Mouse (Mus musculus): ENCODE measurements at regions not wholly inside any gene's neighbourhood (a gene's known extent, or its start where the extent isn't known, plus 50 kb on each side); places are given as distances from the start of the nearest gene placed in this dataset.

DNA sequence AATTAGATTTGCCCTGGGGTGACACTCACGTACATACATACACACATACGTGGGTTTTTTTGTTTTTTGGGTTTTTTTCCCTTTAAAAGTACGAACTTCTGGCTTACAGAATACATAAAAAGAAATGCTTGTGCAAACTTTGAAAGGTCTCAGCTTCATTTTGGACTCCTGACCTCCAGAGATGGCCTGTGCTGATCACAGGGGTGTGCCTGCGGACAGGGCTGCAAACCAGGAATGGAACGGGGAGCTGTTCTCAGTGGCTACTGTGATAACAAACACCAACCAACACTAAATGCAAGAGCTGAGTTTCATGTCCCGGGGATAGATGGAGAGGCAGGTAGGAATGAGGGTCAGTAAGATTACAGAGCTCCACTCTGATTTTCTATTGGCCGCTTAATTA lies 134.3 kb upstream of the Man2a1 start:
- Histone ChIP-seq H3K4me3 (no peak overlapping the region), H3K27me3 (replicated peaks; ENCODE audit: low read depth, poor library complexity, severe bottlenecking) (0 out of 2 replicates have a peak, but pooled peaks cover 5% of the 10 kb centered on the region), H3K4me1 (peaks cover 11% of the 10 kb centered on the region), H3K27ac (replicated peaks) (no peak overlapping the region), H3K36me3 (replicated peaks) (no peaks in the 10 kb centered on the region), H3K9me3 (no peaks in the 10 kb centered on the region)
- WGBS: 80% methylated on average over 7 of the region's 7 CpGs
- DNase-seq (ENCODE audit: low spot score): no peak

DNA sequence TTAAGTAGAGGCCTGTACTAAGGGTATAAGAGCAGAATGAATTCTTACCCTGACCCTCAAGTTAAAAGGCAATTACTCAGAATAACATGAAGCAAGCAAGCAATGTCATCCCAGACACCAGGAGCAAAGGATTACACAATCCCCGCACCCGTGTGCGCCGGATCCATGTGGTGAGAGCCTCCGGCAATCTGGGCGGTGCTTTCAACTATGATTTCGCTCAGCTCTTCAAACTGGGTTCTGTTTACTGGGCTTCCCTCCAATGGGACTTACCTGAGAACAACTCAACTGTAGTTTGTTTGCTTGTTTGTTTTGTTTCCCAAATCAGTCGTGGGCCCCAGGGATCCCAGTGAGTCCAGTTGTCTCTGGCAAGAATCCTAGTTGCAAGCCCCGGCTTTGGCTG lies 133.8 kb upstream of the Man2a1 start:
- WGBS: 76% methylated on average over 9 of the region's 9 CpGs
- peaks cover 11% of the 10 kb centered on the region for H3K4me1 ChIP-seq
- no peaks in the 10 kb centered on the region for H3K9me3 ChIP-seq
- no peak for DNase-seq (ENCODE audit: low spot score)
- H3K36me3 ChIP-seq (replicated peaks): no peaks in the 10 kb centered on the region
- H3K27ac ChIP-seq (replicated peaks): no peak overlapping the region
- 0 out of 2 replicates have a peak, but pooled peaks cover 5% of the 10 kb centered on the region for H3K27me3 ChIP-seq (replicated peaks; ENCODE audit: low read depth, poor library complexity, severe bottlenecking)
- no peak overlapping the region for H3K4me3 ChIP-seq

DNA sequence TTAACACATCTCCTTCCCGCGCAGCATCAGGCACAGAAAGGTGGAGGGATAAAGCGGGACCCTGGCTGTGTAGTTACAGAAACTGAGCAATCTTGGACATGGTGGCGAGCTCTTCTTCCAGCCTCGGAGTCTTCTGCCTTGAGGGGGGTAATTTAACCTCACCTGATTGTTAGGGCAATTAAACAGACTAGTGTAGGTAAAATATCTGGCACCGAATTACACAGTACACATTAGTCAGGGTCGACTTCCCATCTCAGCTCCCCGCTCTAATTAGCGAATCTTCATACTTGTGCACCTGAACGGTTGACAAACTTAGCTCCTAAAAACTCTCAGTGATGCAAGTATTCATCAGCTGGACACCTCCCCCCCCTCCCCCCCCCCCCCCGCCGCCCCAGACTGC lies 133.2 kb upstream of the Man2a1 start:
- no peak for DNase-seq (ENCODE audit: low spot score)
- H3K4me1 ChIP-seq: peaks cover 11% of the 10 kb centered on the region
- no peaks in the 10 kb centered on the region for H3K36me3 ChIP-seq (replicated peaks)
- no peaks in the 10 kb centered on the region for H3K9me3 ChIP-seq
- H3K4me3 ChIP-seq: no peak overlapping the region
- WGBS: 62% methylated on average over 12 of the region's 12 CpGs
- no peak overlapping the region for H3K27ac ChIP-seq (replicated peaks)
- H3K27me3 ChIP-seq (replicated peaks; ENCODE audit: low read depth, poor library complexity, severe bottlenecking): 0 out of 2 replicates have a peak, but pooled peaks cover 5% of the 10 kb centered on the region

DNA sequence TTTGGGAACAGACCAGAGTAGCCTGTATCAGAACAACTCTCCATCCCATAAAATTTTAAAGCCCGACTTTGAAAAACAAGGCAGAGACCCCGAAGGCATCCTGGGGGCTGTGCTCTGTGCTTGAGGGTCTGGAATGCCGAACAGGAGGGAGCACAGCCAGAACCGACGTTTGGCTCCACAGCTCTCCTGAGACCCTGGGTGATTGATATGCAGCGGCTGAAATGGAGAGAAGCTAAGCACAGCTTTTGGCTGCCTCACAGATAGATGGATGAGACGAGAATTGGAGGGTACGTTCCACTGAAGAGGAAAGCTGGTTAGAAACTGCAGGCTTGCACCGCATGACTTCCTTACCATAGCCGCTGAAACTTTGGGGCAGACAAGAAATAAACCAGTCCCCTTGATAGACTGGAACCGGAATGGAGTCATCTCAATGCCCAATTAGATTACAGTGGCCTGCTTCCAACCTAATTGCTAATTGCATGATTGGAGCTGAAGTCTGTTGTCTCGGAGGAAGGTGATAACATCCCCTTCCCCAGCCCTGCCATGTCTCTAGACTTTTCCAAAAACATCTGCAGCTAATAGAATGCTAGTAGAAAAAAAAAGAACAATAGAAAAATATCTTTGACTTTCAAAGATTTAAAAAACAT lies 130.7 kb upstream of the Man2a1 start:
- WGBS: 46% methylated on average over 12 of the region's 12 CpGs

DNA sequence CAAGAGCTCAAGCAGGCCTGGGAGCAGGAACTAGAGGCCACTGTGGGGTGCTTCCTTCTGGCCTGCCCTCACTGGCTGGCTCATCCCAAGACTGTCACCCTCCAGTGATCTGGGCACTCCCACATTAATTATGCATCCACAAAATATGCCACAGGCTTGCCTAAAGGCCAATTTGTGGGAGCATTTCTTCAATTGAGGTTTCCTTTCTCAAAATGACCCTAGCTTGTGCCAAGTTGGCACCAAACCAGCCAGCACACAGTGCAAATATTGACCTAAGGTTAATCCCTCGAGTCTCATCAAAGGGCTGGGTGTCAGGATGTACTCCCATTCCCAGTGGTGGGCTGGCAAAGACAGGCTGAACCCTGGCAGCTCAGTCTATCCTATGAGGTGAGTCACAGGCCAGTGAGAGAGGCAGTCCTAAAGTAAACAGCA lies 119.9 kb upstream of the Man2a1 start:
- no peak overlapping the region for H3K27ac ChIP-seq (replicated peaks)
- no peaks in the 10 kb centered on the region for H3K36me3 ChIP-seq (replicated peaks)
- H3K9me3 ChIP-seq: no peaks in the 10 kb centered on the region
- 35% methylated on average over 1 of the region's 1 CpGs for WGBS
- no peak for DNase-seq (ENCODE audit: low spot score)
- no peaks in the 10 kb centered on the region for H3K27me3 ChIP-seq (replicated peaks; ENCODE audit: low read depth, poor library complexity, severe bottlenecking)
- no peaks in the 10 kb centered on the region for H3K4me1 ChIP-seq
- H3K4me3 ChIP-seq: no peak overlapping the region

More for the DNA sequence above, 130.7 kb upstream of the Man2a1 start:
- DNase-seq (ENCODE audit: low spot score): no peak
- Histone ChIP-seq H3K4me3 (no peak overlapping the region), H3K4me1 (peaks cover 11% of the 10 kb centered on the region), H3K9me3 (no peaks in the 10 kb centered on the region), H3K27me3 (replicated peaks; ENCODE audit: low read depth, poor library complexity, severe bottlenecking) (0 out of 2 replicates have a peak, but pooled peaks cover 5% of the 10 kb centered on the region), H3K27ac (replicated peaks) (no peak overlapping the region), H3K36me3 (replicated peaks) (no peaks in the 10 kb centered on the region)

DNA sequence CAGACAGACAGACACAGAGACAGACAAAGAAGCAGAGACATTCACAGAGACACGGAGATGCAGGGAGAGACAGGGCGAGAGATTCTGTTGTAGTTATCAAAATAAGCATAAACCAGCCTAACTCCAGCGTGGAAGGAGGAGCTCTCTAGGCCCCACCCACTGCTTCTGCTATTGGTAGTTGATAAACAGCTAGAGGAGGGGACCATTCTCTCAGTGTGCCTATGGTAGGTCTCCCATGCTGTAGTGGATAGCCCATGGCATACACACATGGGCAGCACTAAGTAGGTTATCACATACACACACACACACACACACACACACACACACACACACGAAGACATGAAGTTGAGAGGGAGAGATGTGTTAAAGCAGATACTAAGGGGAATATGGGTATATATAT lies 115.7 kb upstream of the Man2a1 start:
- H3K27me3 ChIP-seq (replicated peaks; ENCODE audit: low read depth, poor library complexity, severe bottlenecking): no peaks in the 10 kb centered on the region
- DNase-seq (ENCODE audit: low spot score): no peak
- H3K4me3 ChIP-seq: no peak overlapping the region
- H3K36me3 ChIP-seq (replicated peaks): no peaks in the 10 kb centered on the region
- H3K9me3 ChIP-seq: no peaks in the 10 kb centered on the region
- no peaks in the 10 kb centered on the region for H3K4me1 ChIP-seq
- no peak overlapping the region for H3K27ac ChIP-seq (replicated peaks)
- WGBS: 83% methylated on average over 4 of the region's 4 CpGs

DNA sequence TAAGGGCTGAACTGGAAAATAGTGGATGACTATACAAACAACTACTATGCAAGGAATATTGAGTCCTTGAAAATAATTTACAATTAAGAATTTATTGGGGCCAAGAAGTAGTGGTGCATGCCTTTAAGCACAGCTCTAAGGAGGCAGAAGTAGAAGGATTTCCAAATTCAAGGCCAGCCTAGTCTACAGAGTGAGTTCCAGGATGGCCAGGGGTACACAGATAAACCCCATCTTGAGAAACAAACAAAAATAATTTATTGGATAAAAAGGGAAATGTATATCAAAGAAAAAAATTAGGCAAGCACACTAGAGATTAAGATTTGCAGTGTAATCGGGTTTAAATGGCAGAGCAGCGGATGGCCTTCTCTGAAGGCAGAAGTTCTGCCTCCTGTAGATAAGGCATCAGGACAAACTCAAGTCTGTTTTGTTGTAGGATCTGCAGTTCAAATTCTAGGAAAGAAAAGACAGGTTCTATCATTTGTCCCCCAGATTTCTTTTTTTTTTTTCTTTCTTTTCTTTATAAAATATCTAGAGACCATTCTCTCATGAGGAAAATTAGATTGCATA lies 110.7 kb upstream of the Man2a1 start:
- Histone ChIP-seq H3K4me1 (no peaks in the 10 kb centered on the region), H3K27ac (replicated peaks) (no peak overlapping the region), H3K36me3 (replicated peaks) (no peaks in the 10 kb centered on the region), H3K9me3 (no peaks in the 10 kb centered on the region), H3K4me3 (no peak overlapping the region), H3K27me3 (replicated peaks; ENCODE audit: low read depth, poor library complexity, severe bottlenecking) (no peaks in the 10 kb centered on the region)
- no peak for DNase-seq (ENCODE audit: low spot score)
- 91% methylated on average over 2 of the region's 2 CpGs for WGBS

DNA sequence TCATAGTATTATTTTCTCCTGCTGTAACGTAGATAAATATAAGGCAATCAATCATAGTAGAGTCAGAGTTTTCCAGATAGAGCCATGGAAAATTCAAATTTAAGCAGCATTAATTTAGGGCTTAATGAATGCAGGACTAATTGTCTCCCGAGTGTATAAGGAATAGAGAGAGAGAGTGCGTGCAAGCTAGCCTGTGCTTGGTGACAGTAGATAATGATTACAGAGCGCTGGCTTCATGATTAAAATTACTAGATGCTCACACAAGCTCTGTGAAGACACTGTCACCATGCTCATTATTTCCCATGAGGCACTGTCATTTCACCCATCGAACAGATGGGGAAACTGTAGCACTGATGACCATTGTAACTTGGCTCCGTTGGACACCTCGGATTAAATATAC lies 109.9 kb upstream of the Man2a1 start:
- H3K27me3 ChIP-seq (replicated peaks; ENCODE audit: low read depth, poor library complexity, severe bottlenecking): no peaks in the 10 kb centered on the region
- no peaks in the 10 kb centered on the region for H3K4me1 ChIP-seq
- 90% methylated on average over 7 of the region's 7 CpGs for WGBS
- no peak overlapping the region for H3K27ac ChIP-seq (replicated peaks)
- no peak overlapping the region for H3K4me3 ChIP-seq
- no peaks in the 10 kb centered on the region for H3K36me3 ChIP-seq (replicated peaks)
- DNase-seq (ENCODE audit: low spot score): no peak
- H3K9me3 ChIP-seq: no peaks in the 10 kb centered on the region

DNA sequence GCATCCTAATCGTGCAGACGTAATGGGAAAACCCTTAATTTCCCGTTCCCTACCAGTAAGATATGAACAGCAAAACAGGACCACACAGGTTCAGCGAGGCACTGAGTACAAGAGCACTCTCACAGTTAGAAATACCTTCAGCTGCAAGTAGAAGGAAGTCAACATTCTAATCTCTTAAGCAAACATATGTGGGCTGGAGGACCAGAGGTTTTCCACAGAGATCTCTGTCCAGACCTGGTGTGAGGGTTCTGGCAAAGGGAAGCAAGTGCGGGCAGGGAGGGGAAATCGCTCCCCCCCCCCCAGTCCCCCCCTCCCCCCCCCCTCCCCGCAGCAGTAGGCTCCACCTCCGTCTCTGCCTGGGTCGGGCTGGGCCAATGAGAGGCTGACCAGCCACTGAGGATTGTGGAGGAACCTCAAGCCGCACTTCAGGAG lies 108.6 kb upstream of the Man2a1 start:
- no peak for DNase-seq (ENCODE audit: low spot score)
- 42% methylated on average over 10 of the region's 10 CpGs for WGBS
- H3K9me3 ChIP-seq: no peaks in the 10 kb centered on the region
- no peaks in the 10 kb centered on the region for H3K36me3 ChIP-seq (replicated peaks)
- H3K27ac ChIP-seq (replicated peaks): no peak overlapping the region
- H3K4me3 ChIP-seq: no peak overlapping the region
- no peaks in the 10 kb centered on the region for H3K27me3 ChIP-seq (replicated peaks; ENCODE audit: low read depth, poor library complexity, severe bottlenecking)
- no peaks in the 10 kb centered on the region for H3K4me1 ChIP-seq

DNA sequence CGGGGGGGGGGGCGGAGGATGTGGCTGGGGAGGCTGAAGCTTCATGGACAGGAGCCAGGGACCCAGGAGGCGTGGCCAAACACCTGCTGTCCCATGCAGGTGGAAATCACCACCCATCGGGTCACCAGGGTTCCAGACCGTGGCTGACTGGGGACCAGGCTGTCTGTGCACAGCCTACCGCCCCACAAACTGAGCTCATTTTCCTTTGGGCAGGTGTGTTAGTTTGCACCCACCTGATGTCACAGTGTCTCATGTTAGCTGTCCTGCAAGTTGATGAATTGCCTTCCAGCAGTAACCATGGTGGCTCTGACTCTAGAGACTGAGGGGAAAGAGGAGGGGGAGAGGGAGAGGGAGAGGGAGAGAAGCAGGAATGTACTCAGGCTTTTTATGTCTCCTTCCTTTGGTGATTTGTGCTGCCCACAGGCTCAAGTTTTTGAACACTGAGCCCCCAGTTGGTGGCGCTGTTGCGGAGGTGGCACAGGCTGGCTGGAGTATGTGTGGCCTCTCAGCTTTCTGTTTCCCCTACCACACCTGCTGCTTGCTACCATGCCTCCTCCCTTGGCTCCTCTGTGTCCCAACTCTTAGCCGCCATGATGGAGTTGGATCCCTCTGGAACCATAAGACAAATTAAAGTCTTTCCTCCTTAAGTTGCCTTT lies 107.8 kb upstream of the Man2a1 start:
- peak; percentile 48 for DNase-seq (ENCODE audit: low spot score)
- Histone ChIP-seq H3K36me3 (replicated peaks) (no peaks in the 10 kb centered on the region), H3K27ac (replicated peaks) (no peak overlapping the region), H3K4me3 (no peak overlapping the region), H3K4me1 (no peaks in the 10 kb centered on the region), H3K27me3 (replicated peaks; ENCODE audit: low read depth, poor library complexity, severe bottlenecking) (no peaks in the 10 kb centered on the region), H3K9me3 (no peaks in the 10 kb centered on the region)
- WGBS: 54% methylated on average over 7 of the region's 9 CpGs

DNA sequence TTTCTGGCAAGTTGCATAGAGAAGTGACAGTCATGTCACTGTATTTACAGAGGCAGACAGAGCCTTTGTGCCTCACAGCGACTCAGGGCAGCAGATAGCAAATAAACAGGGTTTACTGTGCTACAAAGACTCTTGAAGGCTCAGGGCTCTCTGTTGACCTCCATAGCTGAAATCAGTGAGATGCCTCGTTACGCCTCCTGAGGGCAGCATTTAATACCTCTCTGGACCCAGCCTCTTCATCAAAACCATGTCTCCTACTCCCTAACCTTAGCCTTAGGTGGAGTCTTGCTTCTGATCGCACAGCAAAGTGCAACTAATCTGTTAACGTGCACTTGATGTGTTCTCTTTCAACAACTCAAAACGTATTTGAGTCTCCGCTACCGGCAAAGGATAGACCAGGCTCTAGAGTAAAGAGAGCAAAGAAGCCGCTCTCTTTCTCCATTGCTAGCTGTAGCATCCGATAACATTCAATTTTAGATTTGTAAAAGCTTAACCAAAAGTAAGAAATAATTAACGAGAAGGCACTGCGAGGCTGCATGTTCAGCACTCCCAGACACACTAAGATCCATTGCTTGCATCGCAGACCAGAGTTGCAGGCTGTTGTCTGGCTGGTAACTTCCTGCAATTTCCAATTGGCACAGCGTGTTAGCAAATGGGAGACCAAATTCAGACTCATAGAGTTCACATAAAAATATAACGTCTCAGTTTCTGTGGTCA lies 101.1 kb upstream of the Man2a1 start:
- H3K27me3 ChIP-seq (replicated peaks; ENCODE audit: low read depth, poor library complexity, severe bottlenecking): no peaks in the 10 kb centered on the region
- H3K4me1 ChIP-seq: peaks cover 11% of the 10 kb centered on the region; the same call in 1 of the 2 replicates
- no peak overlapping the region for H3K27ac ChIP-seq (replicated peaks)
- DNase-seq (ENCODE audit: low spot score): peak; percentile 42
- 57% methylated on average over 15 of the region's 15 CpGs for WGBS
- no peaks in the 10 kb centered on the region for H3K36me3 ChIP-seq (replicated peaks)
- H3K4me3 ChIP-seq: no peak overlapping the region
- no peaks in the 10 kb centered on the region for H3K9me3 ChIP-seq

DNA sequence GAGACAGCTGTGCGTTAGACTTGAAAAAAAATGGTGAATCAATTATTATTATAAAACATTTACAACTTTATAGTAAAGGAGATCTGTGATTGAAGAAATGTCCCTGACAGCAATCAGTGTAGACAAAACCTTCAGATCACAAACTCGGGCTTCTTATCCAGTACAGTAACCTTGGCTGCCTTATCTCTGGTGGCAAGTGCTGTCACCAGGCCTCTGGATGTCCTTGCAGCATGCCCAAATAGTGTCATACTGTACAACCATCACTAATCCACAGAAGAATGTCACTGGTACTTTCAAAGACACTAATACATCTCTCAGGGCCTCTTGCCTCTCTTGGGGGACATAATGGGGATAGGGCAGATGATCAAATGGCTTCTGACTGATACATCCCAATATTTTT lies 98.2 kb upstream of the Man2a1 start:
- Histone ChIP-seq H3K27ac (replicated peaks) (no peak overlapping the region), H3K4me1 (peaks cover 14% of the 10 kb centered on the region; the same call in 1 of the 2 replicates), H3K27me3 (replicated peaks; ENCODE audit: low read depth, poor library complexity, severe bottlenecking) (no peaks in the 10 kb centered on the region), H3K4me3 (no peak overlapping the region), H3K9me3 (no peaks in the 10 kb centered on the region), H3K36me3 (replicated peaks) (no peaks in the 10 kb centered on the region)
- DNase-seq (ENCODE audit: low spot score): no peak
- WGBS: 90% methylated on average over 2 of the region's 2 CpGs

Data from embryonic facial prominence, embryonic 10.5 days (tissue).